Mouse (Mus musculus): ENCODE measurements around the gene Raet1e.
"Not testable (repeated sequence)": the region's sequence is repeated elsewhere in the genome, so short reads cannot be mapped to it uniquely, and the experiment has no call there.

Gene Raet1e

DNA sequence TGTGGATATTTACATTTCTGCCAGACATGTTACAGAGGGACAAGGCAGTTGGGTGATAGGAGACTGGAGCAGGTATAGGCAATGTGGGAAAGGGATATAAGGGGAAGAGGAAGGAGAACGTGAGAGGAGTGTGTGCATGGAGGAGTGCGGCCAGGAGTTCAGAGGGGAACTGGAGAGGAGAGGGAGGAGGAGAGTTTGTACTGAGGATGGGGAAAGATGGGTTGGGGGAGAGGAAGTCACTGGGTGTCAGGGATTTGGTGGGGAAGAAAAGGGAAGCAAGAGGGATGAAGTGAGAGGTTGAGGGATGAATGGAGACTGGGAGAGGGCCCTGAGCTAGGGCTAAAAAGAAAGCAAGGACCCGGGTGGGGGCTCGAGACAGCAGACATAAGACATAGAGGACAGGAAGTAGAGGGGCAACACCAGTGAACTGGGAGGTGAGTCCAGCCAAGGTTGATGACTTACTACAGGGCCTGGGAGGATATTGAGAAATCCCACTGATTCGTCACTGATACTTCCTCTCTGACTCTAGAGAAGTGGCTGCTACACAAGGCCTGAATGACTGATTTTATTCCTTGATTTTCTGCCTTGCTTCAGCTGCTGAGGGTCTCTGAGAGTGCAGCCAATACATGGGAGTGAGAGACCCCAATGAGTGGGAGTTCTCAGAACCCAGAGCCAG, 7.1 kb downstream of the Raet1e start:
- DNase-seq (ENCODE audit: low spot score in 2 of 2) = not testable (repeated sequence)

DNA sequence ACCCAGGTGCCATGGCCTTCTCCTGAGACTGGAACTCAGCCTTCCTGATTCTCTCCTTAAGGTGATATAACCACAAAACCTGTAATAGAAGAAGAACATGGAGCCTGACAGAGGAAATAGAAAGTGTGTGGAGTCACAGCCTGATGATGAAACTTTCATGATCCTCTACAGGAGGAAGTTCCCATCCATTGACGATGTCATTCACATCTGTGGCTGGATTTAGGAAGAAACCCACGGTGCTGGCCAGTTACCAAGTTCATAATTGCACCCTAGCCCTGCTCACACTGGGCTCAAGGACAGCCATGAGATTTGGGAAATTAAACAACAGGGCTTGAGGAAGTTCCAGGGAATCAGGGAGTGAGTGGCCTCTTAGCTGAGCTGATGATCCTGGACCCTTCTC, 7.7 kb downstream of the Raet1e start:
- DNase-seq (ENCODE audit: low spot score in 2 of 2) = not testable (repeated sequence)

DNA sequence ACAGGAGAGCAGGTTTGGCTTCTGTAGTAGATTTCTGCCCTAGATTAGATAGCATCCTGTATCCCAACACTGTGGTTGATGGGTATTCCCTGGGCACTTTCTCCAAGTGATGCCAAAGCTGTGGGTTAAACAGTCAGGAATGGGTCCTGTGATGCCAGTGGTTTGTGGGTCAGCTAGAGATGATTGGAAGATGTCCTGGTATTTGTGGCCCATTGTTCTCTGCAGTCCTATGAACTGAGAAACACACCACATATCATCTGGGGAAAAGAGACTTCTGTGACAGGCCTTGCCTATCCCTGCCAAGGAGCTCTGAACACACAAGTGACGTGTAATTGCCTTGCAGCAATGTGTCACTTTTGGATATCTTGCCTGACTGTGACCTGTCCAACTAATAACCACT, 8.7 kb downstream of the Raet1e start:
- DNase-seq (ENCODE audit: low spot score in 2 of 2) = not testable (repeated sequence)

DNA sequence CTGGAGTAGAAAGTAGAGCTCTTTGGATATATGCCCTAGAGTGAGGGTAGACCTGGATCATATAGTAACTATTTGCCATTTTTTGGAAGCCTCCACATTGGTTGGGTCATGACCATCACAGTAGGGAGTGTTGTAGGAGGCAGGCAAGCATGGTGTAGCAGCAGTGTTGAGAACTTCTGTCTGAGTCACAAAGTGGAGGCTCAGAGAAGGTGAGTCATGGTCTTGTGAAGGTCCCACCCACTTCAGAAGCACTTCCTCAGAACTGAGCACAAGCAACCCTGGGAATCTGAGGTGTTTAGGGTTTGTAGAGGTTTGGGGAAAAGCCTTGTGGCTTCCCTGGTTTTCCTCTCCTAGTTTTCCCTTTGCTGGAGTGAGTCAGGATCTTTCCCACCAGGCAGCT, 10.7 kb downstream of the Raet1e start:
- DNase-seq (ENCODE audit: low spot score in 2 of 2) = not testable (repeated sequence)

DNA sequence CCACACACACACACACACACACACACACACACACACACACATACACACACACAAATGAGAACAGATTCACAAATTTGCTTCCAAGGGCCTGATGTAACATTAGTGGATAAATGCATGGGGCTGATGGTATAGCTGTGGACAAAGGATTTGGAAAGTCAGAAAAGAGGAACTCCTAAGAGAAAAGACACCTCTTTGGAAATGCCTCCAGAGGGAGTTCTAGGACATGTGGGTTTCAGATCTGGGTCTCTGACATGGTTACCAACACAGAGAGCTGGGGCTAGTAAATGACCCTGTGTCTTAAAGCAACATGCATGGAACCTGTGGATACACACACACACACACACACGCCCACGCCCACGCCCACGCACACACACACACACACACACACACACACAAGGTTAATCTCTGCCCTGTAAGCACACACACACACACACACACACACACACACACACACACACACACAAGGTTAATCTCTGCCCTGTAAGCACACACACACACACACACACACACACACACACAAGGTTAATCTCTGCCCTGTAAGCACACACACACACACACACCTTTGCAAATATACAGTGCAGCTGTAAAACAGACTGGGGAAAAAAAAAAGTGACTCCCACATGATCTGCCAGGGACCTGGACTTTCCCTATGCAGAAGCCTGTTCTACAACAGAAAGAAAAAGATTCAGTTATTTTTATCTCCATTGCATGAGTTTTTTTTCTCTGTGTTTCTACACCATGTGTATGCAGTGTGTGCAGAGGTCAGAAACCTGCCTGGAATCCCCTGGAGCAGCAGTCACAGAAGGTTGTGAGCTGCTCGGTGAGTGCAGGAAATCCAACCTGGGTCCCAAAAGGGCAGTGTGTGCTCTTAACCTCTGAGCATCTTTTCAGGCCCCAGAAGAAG, 14.3 kb downstream of the Raet1e start:
- not testable (repeated sequence) for DNase-seq (ENCODE audit: low spot score in 2 of 2)

DNA sequence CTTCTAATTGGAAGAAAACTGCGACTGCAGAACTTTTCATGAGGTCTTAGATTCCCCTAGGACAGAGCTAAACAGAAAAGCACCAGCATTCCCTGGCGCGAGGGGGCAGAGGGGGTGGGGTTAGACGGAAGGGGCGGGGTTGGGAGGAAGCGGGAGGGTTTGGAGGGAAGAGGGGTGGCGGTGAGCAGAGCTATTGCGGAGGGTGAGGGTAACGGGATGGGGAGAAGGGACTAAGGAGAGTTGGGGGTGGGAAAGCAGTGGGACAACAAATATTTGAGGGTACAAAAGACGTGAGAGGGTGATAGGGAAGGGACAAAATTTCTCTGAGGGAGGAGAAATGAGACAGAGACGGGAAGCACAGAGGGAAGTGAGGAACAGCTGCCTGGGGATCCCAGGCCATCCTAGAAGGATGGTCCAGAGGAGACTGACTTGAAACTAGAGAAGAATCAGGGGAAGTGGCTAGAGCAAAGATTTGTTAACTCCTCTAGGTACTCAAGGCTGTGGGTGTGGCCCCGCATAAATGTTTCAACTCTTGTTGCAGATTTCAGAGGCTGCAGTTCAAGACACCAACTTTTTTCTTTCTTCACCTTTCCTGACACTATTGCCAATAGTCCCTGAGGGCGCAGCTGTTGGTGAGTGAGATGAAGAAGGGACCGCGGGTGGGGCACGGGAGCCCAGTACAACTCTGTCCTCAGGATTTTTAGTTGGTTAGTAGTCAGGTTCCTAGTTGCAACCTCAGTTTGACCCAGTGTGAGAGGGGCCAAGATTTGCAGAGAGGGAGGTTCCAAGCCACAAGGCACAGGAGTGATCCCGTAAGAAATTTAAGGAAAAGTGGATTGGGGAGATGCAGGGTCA, 15.2 kb downstream of the Raet1e start:
- DNase-seq (ENCODE audit: low spot score in 2 of 2) = not testable (repeated sequence)

DNA sequence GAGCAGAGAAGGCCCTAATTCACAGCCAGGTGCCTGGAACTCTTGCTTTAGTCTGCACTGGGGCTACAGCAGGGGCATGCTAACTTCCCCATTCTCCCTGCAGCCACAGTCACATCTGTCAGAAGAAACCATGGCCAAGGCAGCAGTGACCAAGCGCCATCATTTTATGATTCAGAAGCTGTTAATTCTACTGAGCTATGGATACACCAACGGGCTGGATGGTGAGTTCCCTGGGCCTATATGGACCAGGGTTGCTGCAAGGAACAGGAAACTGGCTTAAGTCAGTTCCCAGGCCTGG, 15.8 kb downstream of the Raet1e start:
- DNase-seq (ENCODE audit: low spot score in 2 of 2) = not testable (repeated sequence)

DNA sequence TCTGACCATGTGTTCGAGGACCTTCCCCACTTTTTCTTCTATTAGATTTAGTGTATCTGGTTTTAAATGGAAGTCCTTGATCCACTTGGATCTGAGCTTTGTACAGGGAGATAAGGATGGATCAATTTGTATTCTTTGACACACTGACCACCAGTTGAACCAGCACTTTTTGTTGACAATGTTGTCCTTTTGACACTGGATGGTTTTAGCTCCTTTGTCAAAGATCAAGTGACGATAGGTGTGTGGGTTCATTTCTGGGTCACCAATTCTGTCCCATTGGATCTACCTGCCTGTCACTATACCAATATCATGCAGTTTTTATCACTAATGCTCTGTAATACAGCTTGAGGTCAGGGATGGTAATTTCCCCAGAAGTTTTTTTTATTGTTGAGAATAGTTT, 18.1 kb downstream of the Raet1e start:
- not testable (repeated sequence) for DNase-seq (ENCODE audit: low spot score in 2 of 2)

DNA sequence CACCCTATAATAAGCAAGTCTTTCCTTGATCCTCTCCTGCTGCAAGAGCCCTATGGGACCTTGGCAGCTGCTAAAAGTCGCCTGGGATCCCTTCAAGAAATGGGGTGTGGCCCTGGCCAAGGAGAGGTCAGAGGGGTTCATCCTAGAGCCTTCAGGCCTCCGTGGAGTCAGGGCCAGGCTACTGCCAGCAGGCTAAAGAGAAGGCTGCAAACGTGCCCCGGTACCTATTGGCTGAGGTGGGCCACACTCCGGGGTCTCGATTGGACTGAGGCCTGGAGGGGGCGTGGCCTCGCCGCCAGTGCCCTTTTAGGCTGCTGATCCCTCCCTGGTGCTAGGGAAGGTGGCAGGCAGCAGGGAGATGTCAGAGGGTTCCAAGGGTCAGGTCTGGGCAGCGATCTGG, 32.7 kb downstream of the Raet1e start:
- not testable (repeated sequence) for DNase-seq (ENCODE audit: low spot score in 2 of 2)

DNA sequence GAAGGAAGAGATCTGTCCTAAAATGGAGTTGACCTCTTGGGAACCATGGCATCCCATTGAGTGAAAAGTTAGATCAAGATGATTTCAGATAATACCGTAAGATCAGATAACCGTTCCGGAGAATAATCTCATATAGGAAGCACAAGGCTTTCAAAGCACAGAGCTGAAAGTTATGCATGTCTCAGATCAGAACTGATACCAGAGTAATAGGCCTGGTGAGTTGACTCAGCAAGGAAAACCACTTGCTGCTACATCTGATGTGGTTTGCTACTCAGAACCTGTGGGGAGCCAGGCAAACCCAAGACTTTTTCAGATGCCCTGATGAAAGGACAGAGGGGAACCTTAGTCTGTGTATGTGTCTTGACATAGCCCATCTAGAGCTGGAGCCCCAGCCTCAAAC, 43.0 kb downstream of the Raet1e start:
- DNase-seq (ENCODE audit: low spot score in 2 of 2) = not testable (repeated sequence)

DNA sequence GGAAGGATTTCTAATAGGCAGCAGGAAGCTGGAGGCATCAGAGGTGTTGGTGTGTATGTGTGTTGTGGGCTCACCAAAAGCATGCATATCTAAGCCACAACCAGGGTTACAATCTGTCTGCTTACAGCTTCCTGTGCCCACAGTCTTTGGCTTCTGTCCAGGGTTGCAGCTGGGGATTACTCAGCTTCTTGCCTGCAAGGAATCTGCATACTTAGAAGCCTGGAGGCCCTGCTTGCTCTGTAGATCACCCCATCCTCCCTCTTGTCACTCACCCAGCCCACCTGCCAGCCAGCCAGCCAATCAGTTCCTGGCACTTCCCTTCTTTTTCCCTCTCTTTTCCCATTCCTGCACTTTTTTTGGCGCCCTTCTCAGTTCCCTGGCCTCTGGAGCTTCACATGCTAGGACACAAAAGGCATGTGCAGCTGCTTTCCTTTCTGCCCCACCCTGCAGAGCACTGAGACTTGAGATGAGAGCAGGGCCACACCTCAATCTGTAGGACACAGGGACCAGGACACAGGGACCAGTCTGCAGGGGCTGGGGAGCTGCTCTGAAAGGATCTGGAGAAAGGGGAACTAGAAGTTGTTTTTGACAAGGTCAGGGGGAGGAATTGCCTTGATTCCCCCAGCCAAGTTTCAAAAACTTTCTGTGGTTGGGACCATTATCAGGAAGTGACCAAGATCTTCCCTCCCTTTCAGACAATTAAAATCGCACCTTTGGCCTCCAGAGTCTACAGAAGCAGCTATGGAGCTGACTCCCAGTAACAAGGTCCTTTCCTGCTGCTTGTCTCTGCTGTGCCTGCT, 44.6 kb downstream of the Raet1e start:
- not testable (repeated sequence) for DNase-seq (ENCODE audit: low spot score in 2 of 2)

DNA sequence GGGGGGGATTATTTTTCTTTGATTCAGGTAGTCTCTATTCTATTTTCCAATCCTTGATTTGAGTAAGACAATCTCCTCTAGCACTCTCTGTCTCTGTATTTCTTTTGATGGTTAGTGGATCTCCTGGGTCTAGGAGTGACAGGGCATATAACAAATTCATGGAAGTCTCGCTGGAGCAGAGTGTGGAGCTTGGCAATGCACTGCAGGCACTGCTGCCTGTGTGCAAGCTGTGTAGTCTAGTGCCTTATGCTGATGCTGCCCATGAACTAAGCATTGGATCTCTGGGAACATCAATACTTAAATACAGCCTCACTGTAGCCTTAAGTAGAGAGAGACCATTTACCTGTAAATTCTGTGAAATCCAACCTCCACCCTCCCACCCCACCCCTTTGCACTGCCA, 48.1 kb downstream of the Raet1e start:
- not testable (repeated sequence) for DNase-seq (ENCODE audit: low spot score in 2 of 2)

DNA sequence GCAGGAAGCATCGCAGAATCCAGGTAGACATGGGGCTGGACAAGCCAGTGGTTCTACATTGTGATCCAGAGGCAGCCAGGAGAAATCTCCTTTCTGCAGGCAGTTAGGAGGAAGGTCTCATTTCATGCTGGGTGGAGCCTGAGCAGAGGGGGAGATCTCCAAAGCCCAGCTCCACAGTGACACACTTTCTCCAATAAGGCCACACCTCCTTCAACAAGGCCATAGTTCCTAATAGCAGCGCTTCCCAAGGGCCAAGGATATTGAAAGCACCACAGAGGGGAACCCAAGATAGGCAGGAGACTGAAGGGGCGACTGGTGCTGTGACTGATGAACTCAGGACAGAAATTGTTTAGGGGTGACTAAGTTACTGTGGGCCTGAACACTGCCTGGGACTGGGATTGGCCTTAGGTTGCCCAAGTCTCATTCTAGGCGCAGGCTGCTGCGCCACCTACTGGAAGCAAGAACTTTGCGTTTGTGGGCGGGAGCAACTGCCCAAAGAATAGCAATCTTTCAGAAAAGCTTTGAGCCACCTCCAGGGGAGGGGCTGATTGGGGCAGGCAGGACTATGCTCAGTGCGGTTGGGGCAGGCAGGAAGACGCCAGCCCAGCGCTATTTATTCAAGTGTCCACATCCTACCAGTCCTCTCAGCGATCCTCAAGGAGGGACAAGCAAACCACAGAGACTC, 53.8 kb downstream of the Raet1e start:
- DNase-seq (ENCODE audit: low spot score in 2 of 2) = peak; percentile 5 to 8

DNA sequence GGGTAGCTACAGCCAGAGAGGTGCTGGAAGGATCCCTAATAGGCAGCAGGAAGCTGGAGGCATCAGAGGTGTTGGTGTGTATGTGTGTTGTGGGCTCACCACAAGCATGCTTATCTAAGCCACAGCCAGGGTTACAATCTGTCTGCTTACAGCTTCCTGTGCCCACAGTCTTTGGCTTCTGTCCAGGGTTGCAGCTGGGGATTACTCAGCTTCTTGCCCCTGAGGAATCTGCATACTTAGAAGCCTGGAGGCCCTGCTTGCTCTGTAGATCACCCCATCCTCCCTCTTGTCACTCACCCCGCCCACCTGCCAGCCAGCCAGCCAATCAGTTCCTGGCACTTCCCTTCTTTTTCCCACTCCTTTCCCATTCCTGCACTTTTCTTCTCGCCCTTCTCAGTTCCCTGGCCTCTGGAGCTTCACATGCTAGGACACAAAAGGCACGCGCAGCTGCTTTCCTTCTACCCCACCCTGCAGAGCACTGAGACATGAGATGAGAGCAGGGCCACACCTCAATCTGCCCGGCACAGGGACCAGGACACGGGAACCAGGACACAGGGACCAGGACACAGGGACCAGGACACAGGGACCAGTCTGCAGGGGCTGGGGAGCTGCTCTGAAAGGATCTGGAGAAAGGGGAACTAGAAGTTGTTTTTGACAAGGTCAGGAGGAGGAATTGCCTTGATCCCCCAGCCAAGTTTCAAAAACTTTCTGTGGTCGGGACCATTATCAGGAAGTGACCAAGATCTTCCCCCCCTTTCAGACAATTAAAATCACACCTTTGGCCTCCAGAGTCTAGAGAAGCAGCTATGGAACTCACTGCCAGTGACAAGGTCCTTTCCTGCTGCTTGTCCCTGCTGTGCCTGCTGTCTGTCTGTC, 65.3 kb downstream of the Raet1e start:
- DNase-seq (ENCODE audit: low spot score in 2 of 2) = not testable (repeated sequence)

DNA sequence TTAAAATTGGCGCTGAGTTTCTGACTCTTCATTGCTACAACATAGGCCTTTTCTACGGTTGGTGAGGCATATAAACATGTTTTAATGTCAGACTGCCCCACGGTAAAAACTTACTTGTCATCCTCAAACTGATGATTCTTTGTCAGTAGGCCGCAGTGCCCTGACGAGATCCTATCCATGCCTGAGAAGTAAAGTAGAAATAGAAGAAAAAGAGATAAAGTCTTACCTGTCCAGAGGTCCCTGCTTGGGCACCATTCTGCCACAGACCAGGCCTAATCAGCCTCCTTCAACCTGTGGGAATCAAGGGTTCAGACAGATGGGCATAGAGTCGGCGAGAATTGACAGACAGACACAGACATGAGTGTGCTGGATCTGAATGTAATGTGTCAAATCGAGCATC, 106.7 kb downstream of the Raet1e start:
- DNase-seq (ENCODE audit: low spot score in 2 of 2) = no peak

DNA sequence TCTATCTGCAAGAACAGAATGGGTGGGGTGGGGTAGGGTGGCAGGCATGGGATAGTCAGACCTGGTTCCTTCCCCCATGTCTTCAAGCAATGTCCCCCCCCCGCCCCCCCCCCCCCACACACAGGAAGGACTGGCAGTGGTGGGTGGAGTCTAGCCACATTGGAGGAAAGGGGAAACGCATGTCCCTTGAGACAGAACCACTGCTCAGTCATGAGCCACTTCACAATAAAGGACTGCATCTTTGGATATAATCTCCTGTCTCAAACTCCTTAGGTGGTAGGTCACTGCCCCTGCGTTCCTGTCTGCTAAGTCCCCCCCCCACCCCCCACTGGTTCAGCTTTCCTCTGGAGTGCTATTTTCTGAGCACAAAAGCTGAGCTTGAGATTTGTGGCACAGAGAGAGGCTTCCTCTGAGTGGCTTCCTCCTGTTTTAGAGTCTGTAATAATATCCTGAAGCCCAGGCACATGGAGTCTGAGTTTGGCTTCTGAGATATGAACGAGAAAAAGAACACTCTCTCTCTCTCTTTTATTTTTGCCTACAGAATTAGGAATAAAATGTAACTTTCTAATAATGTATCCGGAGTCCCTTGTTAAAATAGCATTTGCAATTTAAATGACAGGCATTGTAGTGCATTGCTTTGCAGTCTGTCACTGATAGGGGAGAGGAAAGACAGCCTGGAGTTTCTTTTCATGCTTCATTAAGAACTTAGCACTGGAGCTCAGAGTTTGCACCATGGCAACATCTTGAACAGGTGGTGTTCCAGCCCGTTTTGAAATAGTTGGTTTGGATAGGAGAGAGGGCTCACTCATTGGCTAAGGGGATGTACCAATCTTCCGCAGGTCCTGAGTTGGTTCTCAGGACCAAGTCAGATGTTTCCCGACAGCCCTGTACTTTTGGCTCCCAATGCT, 112.8 kb downstream of the Raet1e start:
- DNase-seq (ENCODE audit: low spot score in 2 of 2) = peak in 1 of 2 experiments; percentile 13

DNA sequence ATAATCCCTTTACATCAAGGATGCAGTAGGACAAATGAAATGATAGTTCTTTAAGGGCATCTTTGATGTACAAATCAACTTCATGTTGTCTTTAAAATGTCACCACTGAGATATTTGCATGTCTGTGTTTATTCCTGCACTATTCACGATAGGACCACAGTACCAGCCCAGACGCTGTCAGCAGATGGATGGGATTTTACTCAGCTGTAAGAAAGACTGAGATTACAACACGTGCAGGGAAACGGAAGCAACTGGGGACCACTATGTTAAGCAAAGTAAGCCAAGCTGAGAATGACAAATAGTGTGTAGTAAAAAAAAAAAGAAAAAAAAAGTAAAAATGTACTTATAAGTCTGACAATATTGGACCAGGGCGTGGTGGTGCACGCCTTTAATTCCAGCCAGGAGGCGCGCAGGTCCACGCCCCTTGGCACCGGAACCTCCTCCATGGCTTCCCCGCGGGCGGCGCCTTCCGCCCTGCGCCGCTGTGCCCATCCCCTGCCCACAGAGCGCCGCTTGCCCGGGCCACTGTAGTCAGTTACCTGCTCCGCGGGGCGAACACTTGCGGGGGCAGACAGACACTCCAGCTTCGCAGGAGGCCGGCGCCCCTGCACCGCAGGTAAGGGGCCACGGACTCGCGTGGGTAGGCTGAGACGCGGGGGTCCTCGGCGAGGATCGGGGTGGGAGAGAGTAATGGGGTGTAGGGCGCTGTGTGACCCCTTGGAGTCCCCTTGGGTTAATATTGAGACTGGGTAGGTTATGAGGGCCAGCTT, 114.7 kb downstream of the Raet1e start:
- peak; percentile 17 to 23 for DNase-seq (ENCODE audit: low spot score in 2 of 2)
